Mouse (Mus musculus): ENCODE results near the gene Lonrf2. TPM values are rescaled to one million over a fixed set of nuclear protein-coding genes. Genes with fewer than 3 reads are reported as not detected.

The Lonrf2 gene
- total and polyA plus RNA-seq, 3 experiments = not detected

- Histone ChIP-seq H3K27me3 (replicated peaks) (no peaks in the 10 kb centered on the region), H3K36me3 (replicated peaks in 1 of 2; ENCODE audit: control insufficient read depth in 1 of 2, insufficient read depth in 1 of 2, low read length in 1 of 2) (no peaks in the 10 kb centered on the region), H3K4me3 (replicated peaks in 1 of 3; ENCODE audit: low read depth in 2 of 3, low read length in 2 of 3, poor library complexity in 1 of 3) (no peak overlapping the region), H3K9ac (ENCODE audit: insufficient read depth, low read depth) (no peak overlapping the region), H3K27ac (ENCODE audit: insufficient read depth, low read depth) (no peak overlapping the region), H3K9me3 (replicated peaks; ENCODE audit: low read length) (no peaks in the 10 kb centered on the region), H3K4me2 (ENCODE audit: insufficient read depth, low read depth, poor library complexity, severe bottlenecking) (no peak overlapping the region), H3K4me1 (ENCODE audit: control insufficient read depth in 1 of 2, insufficient read depth in 2 of 2) (peaks cover 4 to 29% of the 10 kb centered on the region in 2 experiments; a peak in 2 of 4 replicates), H3K79me2 (replicated peaks; ENCODE audit: control insufficient read depth, extremely low read depth, insufficient read depth, poor library complexity, severe bottlenecking) (no peaks in the 10 kb centered on the region)
- in situ Hi-C loops (cut with MboI; ENCODE audit: low pct_ligation_motif_present, low pct_unique_long_range_greater_than_20kb, low sequenced_read_pairs) = loop anchor here (5.0 to 10.0 kb wide), 2 partner anchors 392 to 584 kb away; no protein-coding TSS in a partner anchor
- dilution Hi-C loops (cut with MboI; ENCODE audit: extremely low pct_ligation_motif_present, extremely low pct_unique_long_range_greater_than_20kb, low sequenced_read_pairs) = no loop called here
- DNase-seq (ENCODE audit: extremely low read depth) = no peak
- no peak for TF ChIP-seq POLR2A (IDR thresholded peaks at IDR 0.05; ENCODE audit: low read depth, low read length)
- peak; percentile 43 for TF ChIP-seq SMC3 (IDR thresholded peaks at IDR 0.05; ENCODE audit: low read depth, low read length)
- no peak for TF ChIP-seq RCOR1 (conservative IDR thresholded peaks at IDR 0.05; ENCODE audit: low read depth, low read length)
- TF ChIP-seq HCFC1 (IDR thresholded peaks at IDR 0.05; ENCODE audit: low read depth, low read length) = no peak
- no peak for TF ChIP-seq TCF12 (IDR thresholded peaks at IDR 0.05; ENCODE audit: low read depth, low read length)
- TF ChIP-seq CTCF (conservative IDR thresholded peaks at IDR 0.05 in 1 of 2, IDR thresholded peaks at IDR 0.05 in 1 of 2; ENCODE audit: low read depth in 2 of 2, low read length in 2 of 2) = peak; percentile 71 to 93
- no peak for TF ChIP-seq ELF1 (IDR thresholded peaks at IDR 0.05; ENCODE audit: low read depth, low read length)
- no peak for TF ChIP-seq ZC3H11A (IDR thresholded peaks at IDR 0.05; ENCODE audit: low read depth, low read length)
- TF ChIP-seq RAD21 (IDR thresholded peaks at IDR 0.05; ENCODE audit: low read depth, low read length) = peak; percentile 48
Observed at GRCm38 (mm10) chr1:38788904-38789303, 47.6 kb downstream of the Lonrf2 start.

- no peak overlapping the region for H3K27ac ChIP-seq (ENCODE audit: insufficient read depth, low read depth)
- H3K4me2 ChIP-seq (ENCODE audit: insufficient read depth, low read depth, poor library complexity, severe bottlenecking) = no peak overlapping the region
- in situ Hi-C loops (cut with MboI; ENCODE audit: low pct_ligation_motif_present, low pct_unique_long_range_greater_than_20kb, low sequenced_read_pairs) = loop anchor here (5.0 to 10.0 kb wide), 2 partner anchors 390 to 583 kb away; no protein-coding TSS in a partner anchor
- H3K9me3 ChIP-seq (replicated peaks; ENCODE audit: low read length) = no peaks in the 10 kb centered on the region
- dilution Hi-C loops (cut with MboI; ENCODE audit: extremely low pct_ligation_motif_present, extremely low pct_unique_long_range_greater_than_20kb, low sequenced_read_pairs) = no loop called here
- no peak overlapping the region for H3K4me3 ChIP-seq (replicated peaks in 1 of 3; ENCODE audit: low read depth in 2 of 3, low read length in 2 of 3, poor library complexity in 1 of 3)
- H3K79me2 ChIP-seq (replicated peaks; ENCODE audit: control insufficient read depth, extremely low read depth, insufficient read depth, poor library complexity, severe bottlenecking) = no peaks in the 10 kb centered on the region
- peak; percentile 72 for DNase-seq (ENCODE audit: extremely low read depth)
- no peaks in the 10 kb centered on the region for H3K36me3 ChIP-seq (replicated peaks in 1 of 2; ENCODE audit: control insufficient read depth in 1 of 2, insufficient read depth in 1 of 2, low read length in 1 of 2)
- TF ChIP-seq MEF2A (IDR thresholded peaks at IDR 0.05; ENCODE audit: borderline replicate concordance, low read depth, low read length) = no peak
- TF ChIP-seq MYC (IDR thresholded peaks at IDR 0.05; ENCODE audit: low read depth, low read length) = no peak
- peak; percentile 91 for TF ChIP-seq SMC3 (IDR thresholded peaks at IDR 0.05; ENCODE audit: low read depth, low read length)
- no peak for TF ChIP-seq E2F4 (IDR thresholded peaks at IDR 0.05; ENCODE audit: insufficient replicate concordance, low read depth, low read length)
- TF ChIP-seq HCFC1 (IDR thresholded peaks at IDR 0.05; ENCODE audit: low read depth, low read length) = no peak
- TF ChIP-seq UBTF (IDR thresholded peaks at IDR 0.05; ENCODE audit: low read depth, low read length) = no peak
- TF ChIP-seq TBP (conservative IDR thresholded peaks at IDR 0.05; ENCODE audit: low read depth, low read length) = no peak
- no peak for TF ChIP-seq JUN (IDR thresholded peaks at IDR 0.05; ENCODE audit: insufficient read depth, low read depth, low read length)
- TF ChIP-seq EP300 (IDR thresholded peaks at IDR 0.05; ENCODE audit: low read length) = no peak
- no peak for TF ChIP-seq MAZ (IDR thresholded peaks at IDR 0.05; ENCODE audit: low read depth, low read length)
- no peak for TF ChIP-seq POLR2AphosphoS2 (IDR thresholded peaks at IDR 0.05; ENCODE audit: low read depth, low read length)
- TF ChIP-seq PAX5 (IDR thresholded peaks at IDR 0.05; ENCODE audit: low read length) = no peak
- TF ChIP-seq CTCF (conservative IDR thresholded peaks at IDR 0.05 in 1 of 2, IDR thresholded peaks at IDR 0.05 in 1 of 2; ENCODE audit: low read depth in 2 of 2, low read length in 2 of 2) = peak; percentile 79 to 92
- no peak for TF ChIP-seq JUND (conservative IDR thresholded peaks at IDR 0.05; ENCODE audit: low read depth, low read length)
- TF ChIP-seq ZC3H11A (IDR thresholded peaks at IDR 0.05; ENCODE audit: low read depth, low read length) = peak; percentile 81
- no peak for TF ChIP-seq MXI1 (IDR thresholded peaks at IDR 0.05; ENCODE audit: low read depth, low read length)
- TF ChIP-seq MAFK (IDR thresholded peaks at IDR 0.05; ENCODE audit: insufficient replicate concordance, low read length) = no peak
- no peak for TF ChIP-seq MAX (IDR thresholded peaks at IDR 0.05; ENCODE audit: low read length)
- no peak for TF ChIP-seq NRF1 (IDR thresholded peaks at IDR 0.05; ENCODE audit: low read depth, low read length)
- TF ChIP-seq RCOR1 (conservative IDR thresholded peaks at IDR 0.05; ENCODE audit: low read depth, low read length) = no peak
- TF ChIP-seq RAD21 (IDR thresholded peaks at IDR 0.05; ENCODE audit: low read depth, low read length) = peak; percentile 99
- no peak for TF ChIP-seq CHD1 (IDR thresholded peaks at IDR 0.05; ENCODE audit: low read depth, low read length)
- no peak for TF ChIP-seq POLR2A (IDR thresholded peaks at IDR 0.05; ENCODE audit: low read depth, low read length)
- no peak for TF ChIP-seq ETS1 (conservative IDR thresholded peaks at IDR 0.05; ENCODE audit: low read depth, low read length)
- TF ChIP-seq ZNF384 (IDR thresholded peaks at IDR 0.05; ENCODE audit: low read depth, low read length) = no peak
- TF ChIP-seq KAT2A (IDR thresholded peaks at IDR 0.05; ENCODE audit: insufficient replicate concordance, low read length) = no peak
- no peak for TF ChIP-seq ZKSCAN1 (IDR thresholded peaks at IDR 0.05; ENCODE audit: borderline replicate concordance, low read depth, low read length)
- 0 out of 2 replicates have a peak, but pooled peaks have one; percentile 15 for TF ChIP-seq NELFE (IDR thresholded peaks at IDR 0.05; ENCODE audit: low read depth, low read length)
- no peak for TF ChIP-seq USF1 (IDR thresholded peaks at IDR 0.05; ENCODE audit: low read depth, low read length)
- no peak for TF ChIP-seq IRF4 (IDR thresholded peaks at IDR 0.05; ENCODE audit: low read depth, low read length)
- peaks cover 4 to 35% of the 10 kb centered on the region in 2 experiments; a peak in 2 of 4 replicates for H3K4me1 ChIP-seq (ENCODE audit: control insufficient read depth in 1 of 2, insufficient read depth in 2 of 2)
- H3K9ac ChIP-seq (ENCODE audit: insufficient read depth, low read depth) = no peak overlapping the region
- no peaks in the 10 kb centered on the region for H3K27me3 ChIP-seq (replicated peaks)
Observed at GRCm38 (mm10) chr1:38787443-38787842, 49.1 kb downstream of the Lonrf2 start.
